Mouse (Mus musculus) activated CD4-positive, CD25-positive, alpha-beta regulatory T cell, adult 4 months (primary cell): Measurements from ENCODE around the gene Swsap1. TPM values are rescaled to one million over a fixed set of nuclear protein-coding genes. Genes with fewer than 3 reads are reported as not detected.

Experiments
- ATAC-seq: one replicate; pipeline ENCODE4 v1.8.0; 2017
- polyA plus RNA-seq, 2 experiments: library from polyadenylated mRNA; unstranded; fragments of 100-300 nt; shearing (Covaris generic); gene quantifications; one replicate each; pipeline ENCODE4 v1.2.1; 2017

Gene Swsap1
- 1 to 10 TPM; 2.1 to 3.8 TPM for polyA plus RNA-seq

- ATAC-seq: peak; percentile 89
These were observed at the start of gene Swsap1 for GRCm38 (mm10) chr9:21955570-21956281. TSS of gene Swsap1 (plus strand) at chr9:21955755.

DNA sequence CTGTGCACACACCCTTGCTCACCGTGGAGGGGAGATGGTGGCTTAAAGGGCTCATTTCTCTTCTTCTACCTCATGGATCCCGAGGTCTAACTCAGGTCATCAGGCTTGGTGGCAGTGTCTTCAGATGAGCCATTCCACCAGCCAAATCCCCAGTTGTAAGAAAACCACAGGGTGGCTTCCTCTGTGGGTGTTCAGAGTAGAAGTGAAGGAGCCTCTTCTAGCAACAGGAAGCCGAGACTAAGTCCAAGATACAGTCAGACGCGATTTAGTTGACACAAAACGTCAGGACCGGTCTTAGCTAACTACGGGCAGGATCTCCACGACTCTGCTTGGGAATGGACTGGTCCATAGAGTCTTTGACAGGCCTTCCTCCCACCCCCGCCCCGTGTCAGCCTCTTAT is 47.3 kb upstream of the Swsap1 start:
- no peak for ATAC-seq

DNA sequence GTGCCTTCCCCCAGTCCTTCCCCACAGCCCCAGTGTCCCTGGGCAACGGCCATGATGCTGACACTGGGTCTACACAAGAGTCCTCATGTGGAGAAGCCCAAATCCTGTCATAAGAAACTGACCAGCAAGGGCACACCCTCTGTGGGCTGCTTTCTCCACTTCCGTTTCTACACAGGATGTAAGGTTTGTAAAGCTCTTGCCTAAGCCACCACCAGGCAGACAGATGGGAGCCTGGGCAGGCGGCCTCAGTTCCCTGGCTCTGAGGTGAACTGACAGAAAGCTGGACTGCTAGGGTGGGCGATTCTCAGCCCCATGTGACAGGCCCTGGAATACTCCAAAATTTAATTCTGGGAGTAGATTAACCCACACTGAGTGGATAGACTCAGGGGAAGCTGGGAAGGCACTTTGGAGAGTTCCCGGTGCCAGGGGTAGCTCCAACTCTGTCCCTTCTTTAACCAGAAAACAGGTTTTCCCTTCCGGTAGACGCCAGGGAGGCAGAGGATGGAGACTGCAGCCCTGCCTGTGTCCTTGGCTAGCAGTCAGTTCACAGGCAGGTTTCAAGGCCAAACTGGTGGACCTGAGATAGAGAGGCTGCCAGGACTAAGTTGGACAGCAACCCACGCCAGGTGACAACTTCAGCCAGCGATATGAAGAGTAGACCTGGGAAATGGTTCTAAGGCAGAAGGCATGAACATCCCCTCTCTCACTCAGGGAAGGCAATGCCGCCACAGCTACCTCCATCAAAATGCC is 45.9 kb upstream of the Swsap1 start:
- no peak for ATAC-seq

GRCm38 (mm10) chr9:21916851-21917492 is 38.6 kb upstream of the Swsap1 start:
- ATAC-seq: no peak

DNA sequence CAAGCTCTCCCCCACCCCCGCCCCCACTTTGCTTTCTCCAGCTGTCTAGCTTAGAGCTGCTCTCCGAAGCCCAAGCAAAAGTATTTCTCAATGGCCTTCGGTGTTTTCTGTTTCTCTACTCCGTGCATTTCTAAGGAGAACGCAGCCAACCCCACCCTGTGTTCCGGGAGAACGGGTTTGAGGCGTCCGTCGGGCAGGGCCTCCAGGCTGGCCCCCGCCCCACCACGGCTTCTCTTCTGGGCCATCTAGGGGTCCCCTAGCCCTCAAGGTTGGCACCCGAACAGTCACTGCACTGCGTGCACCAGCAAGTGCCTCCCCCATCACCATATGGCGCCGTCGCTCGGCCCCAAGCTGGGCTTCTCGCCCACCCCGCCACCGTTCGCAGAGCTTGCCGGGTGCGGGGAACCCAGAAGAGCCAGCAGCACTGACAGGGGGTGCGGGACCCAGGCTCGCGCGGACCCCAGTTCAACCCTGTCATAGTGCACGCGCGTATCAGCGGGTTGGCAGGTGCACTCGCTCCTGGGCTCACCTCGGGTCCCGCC is 38.0 kb upstream of the Swsap1 start:
- peak; percentile 15 for ATAC-seq

- peak; percentile 90 for ATAC-seq
These were observed 37.4 kb upstream of the Swsap1 start, which contains the start of gene Rab3d for GRCm38 (mm10) chr9:21918035-21918592. TSS of gene Rab3d (minus strand) at chr9:21918192.

DNA sequence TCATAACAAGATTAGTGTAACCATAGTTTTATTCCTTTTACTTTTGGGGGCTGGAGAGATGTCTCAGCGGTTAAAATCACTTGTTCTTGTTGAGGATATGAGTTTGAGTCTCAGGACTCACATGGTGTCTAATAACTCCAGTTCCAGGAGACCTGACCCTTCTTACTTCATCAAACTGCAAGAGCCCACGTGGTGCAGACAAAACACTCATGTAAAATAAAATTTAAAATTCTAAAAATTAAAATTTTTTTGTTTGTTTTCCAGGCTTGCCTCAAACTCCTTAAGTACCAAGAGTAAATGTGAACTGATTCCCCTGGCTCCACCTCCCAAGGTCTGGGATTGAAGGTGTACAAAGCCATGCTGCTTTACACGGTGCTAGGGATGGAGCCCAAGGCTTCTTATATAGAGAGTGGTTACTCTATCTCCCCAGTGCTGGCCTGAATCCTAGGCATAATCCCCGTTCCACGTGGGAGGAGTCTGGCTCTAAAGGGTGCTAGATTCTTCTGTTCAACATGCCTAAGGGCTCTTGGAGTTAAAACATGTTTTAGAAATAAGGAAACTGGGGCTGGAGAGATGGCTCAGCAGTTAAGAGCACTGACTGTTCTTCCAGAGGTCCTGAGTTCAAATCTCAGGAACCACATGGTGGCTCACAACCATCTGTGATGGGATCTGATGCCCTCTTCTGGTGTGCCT is 36.7 kb upstream of the Swsap1 start:
- ATAC-seq: no peak

DNA sequence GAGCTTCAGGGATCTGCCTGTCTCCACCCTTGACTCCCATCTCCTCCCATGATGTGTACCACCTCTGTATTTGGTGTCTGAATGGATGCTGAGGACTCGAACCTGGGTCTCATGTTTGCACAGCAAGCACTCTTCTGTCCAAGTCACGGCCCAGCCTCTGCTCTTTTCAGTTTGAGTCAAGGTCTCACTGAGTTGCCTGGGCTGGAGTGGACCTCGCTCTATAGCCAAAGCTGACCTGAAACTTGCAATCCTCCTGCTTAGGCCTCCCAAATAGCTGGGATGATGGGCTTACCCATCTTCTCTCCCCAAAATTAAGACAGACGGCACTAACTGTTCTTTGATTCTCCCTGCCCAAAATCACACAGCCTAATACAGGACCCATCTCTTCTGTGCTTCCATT is 32.5 kb upstream of the Swsap1 start:
- no peak for ATAC-seq

DNA sequence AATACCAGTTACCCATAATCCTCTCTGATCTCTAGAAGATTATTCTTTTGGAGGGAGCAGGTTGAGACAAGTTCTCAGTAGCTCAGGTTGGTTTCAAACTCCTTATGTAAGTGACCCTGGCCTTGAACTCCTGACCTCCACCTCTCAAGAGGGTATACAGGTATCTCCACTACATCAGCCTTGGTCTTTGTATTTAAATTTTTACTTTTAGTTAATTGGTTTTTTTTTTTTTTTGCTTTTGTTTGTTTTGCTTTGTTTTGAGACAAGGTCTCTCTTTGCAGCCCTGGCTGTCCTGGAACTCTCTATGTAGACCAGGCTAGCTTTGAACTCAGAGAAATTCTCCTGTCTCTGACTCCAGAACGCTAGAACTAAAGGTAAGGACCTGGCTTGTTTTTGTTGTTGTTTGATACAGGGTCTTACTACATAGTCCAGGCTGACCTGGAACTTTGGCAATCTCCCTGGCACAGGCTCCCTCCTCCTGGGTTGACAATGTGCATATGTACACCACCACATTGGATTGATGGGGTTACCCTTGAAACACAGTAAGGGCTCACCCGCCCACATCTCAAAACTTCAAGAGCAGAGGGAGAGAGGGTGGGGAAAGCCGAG is 32.0 kb upstream of the Swsap1 start:
- ATAC-seq: no peak

- no peak for ATAC-seq
These were observed 31.5 kb upstream of the Swsap1 start for GRCm38 (mm10) chr9:21924099-21924493.

DNA sequence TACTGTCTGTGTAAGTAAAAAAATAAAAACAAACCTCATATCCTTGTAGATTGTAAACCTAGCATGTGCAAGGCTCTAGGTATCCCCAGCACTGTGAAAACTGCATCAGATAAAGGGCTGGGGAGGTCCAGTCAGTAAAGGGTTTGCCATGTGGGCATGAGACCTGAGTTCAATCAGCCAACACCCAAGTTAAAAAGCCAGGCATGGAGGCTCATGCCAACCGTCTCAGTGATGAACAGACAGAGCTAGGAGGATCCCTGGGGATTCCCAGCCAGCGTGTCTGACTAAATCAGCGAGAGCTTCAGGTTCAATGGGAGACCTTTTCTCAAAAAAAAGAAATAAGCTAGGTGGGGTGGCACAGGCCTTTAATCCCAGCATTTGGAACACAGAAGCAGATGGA is 30.5 kb upstream of the Swsap1 start:
- ATAC-seq: no peak

DNA sequence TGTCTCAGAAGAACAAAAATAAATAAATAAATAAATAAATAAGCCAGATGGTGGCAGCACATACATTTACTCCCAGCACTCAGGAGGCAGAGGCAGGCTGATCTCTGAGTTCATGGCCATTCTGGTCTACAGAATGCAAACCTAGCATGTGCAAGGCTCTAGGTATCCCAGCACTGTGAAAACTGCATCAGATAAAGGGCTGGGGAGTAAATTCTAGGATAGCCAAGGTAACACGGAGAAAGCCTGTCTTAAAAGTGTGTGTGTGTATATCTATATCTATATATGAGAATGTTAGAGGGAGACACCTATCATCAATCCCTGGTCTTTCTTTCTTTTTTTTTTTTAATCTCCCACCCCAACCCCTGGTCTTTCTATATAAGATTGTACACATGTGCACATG is 30.0 kb upstream of the Swsap1 start:
- ATAC-seq: no peak

DNA sequence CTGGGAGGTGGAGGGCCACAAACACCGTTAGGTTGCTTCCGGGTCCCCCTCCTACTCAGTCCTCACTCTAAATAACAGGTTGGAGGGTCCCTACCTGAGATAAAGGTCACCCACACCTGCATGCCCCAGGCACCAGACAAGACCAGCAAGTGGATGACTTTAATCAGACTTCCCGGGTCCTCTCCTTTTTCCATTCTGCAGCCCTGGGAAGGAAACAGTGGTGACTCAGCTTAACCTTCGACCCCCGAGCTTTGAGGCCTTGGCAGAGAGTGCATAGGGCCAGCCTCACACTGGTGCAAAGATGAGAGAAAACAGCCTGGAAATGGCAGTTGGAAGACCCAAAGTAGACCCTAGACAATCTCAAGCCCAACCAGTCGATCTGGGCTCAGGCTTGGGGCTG is 29.4 kb upstream of the Swsap1 start:
- no peak for ATAC-seq

GRCm38 (mm10) chr9:21926784-21927183 is 28.8 kb upstream of the Swsap1 start:
- no peak for ATAC-seq

- peak; percentile 23 for ATAC-seq
These were observed 28.3 kb upstream of the Swsap1 start, which contains the start of the genes Ccdc159 and Tmem205 for GRCm38 (mm10) chr9:21927208-21927753. TSS of gene Ccdc159 (plus strand) at chr9:21927471. TSS of gene Tmem205 (minus strand) at chr9:21927556.

DNA sequence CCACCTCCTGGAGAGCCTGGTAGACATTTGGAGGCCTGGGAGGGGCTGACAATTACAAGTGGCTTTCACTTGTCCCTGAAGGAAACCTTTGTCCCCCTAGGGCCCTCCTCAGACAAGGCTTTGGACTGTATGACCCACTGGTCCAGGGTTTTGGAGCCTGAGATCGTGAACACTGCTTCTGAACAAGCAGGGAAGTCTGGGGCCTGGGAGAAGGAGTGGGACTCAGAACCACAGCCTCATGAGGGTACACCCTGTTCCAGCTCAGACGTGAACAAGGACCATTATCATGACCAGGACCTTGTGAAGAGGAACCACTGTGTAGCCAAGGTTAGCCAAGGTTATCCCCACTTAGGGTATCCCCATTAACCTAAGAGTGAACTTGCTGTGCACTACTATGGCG is 26.3 kb upstream of the Swsap1 start:
- no peak for ATAC-seq

DNA sequence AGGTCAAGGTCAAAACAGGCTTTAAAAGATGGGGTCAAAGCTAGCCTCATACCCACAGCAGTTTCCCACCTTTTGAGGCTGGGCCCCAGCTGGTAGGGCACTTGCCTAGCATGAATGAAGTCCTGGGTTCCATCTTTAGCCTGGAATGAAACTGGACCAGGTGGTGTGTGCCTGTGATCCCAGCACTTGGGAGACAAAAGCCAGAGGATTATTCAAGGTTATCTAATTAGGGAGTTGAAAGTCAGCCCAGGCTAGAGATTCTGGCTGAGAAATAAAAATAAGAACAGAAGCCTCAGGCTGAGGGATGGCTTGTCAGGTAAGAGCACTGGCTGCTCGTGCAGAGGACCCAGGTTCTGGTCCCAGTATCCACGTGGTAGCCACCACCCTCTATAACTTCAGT is 23.5 kb upstream of the Swsap1 start:
- no peak for ATAC-seq

- ATAC-seq: no peak
These were observed 23.0 kb upstream of the Swsap1 start for GRCm38 (mm10) chr9:21932445-21933137.

DNA sequence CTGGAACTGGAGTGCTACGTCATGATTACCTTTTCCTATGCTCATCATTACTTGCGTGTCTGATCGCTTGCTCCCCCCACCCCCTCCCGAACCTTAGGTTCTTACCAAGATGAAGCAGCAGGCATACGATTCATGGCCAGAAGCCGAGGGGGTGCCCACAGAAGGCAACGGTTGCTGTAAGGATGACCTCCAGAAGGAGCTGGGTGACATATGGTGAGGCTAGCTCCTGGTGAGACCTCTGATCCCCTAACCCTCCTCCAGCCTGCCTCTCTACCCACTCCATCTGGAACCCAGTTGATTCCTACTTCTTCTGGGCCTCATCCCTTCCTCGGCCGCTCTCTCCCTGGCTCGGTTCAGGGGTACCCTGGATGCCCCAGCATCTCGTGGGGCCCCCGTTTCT is 21.5 kb upstream of the Swsap1 start:
- ATAC-seq: no peak

GRCm38 (mm10) chr9:21935466-21936131 is 20.0 kb upstream of the Swsap1 start:
- ATAC-seq: no peak
